Mouse (Mus musculus): ENCODE measurements around the gene Gm3259. TPM values are rescaled to one million over a fixed set of nuclear protein-coding genes. Genes with fewer than 3 reads are reported as not detected.
"Not testable (repeated sequence)": the region's sequence is repeated elsewhere in the genome, so short reads cannot be mapped to it uniquely, and the experiment has no call there.

Gm3259 gene
- polyA plus RNA-seq (2016; fragmentation: Nextera tagmentation; extraction: Ambion mirVana): not detected in 2 replicates

DNA sequence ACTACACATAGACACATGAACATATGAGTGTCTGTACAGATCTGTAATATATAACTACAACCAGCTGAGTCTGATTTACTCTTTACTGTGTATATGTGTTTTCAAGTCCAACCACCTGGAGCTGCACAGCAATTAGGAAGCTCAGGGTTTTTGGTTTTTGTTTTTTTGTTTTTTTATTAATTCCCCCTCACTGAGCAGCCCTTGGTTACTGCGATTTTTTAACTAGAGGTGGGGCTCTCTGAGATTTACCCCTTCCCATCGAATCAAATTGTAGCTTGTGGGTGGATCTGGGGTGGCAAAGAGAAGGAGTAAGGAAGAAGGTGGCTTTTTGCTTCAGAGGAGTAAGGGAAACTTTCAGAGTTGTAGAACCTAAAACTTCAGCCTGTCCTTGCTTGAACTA, at the start of gene Gm3259:
TSS of gene Gm3259 (plus strand) at position 301 of the 400 bp plus-strand sequence.
- H3K27me3 ChIP-seq (replicated peaks; ENCODE audit: low read depth, poor library complexity, severe bottlenecking); H3K27ac ChIP-seq (replicated peaks); H3K4me3 ChIP-seq; H3K36me3 ChIP-seq (replicated peaks); H3K4me1 ChIP-seq; DNase-seq (ENCODE audit: low spot score); H3K9me3 ChIP-seq: not testable (repeated sequence)
- 68% methylated on average over 2 of the region's 2 CpGs for whole genome bisulfite sequencing

DNA sequence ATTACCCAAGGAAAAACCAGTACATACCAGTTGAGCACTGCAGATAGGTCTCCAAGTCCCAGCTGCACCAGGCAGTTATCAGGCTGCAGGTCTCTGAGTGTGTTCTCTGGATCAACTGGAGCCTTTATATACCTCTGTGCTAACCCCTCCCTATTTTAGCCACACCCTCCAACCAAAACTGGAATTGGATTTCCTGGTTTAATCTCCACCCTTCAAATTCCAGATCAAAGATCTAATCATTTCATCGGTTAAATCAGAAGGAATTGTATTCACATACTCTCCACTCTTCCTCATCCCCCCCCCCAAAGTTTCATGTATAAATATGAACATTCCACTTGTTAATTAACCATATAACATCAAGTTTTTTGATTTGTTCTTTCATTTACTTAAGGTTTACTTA, 33.0 kb upstream of the Gm3259 start, which contains the start of gene Gm10424:
TSS of gene Gm10424 (minus strand) at position 101 of the 400 bp plus-strand sequence.
- not testable (repeated sequence) for H3K4me3 ChIP-seq; H3K27me3 ChIP-seq (replicated peaks; ENCODE audit: low read depth, poor library complexity, severe bottlenecking); H3K4me1 ChIP-seq; H3K36me3 ChIP-seq (replicated peaks); H3K27ac ChIP-seq (replicated peaks); H3K9me3 ChIP-seq; DNase-seq (ENCODE audit: low spot score)
- WGBS: no CpG with 5 or more reads among the region's 1 CpGs

Other genes starting within 250 kb of the Gm3259 start
- gene Gm7942, start 199.0 kb upstream of the Gm3259 start, polyA plus RNA-seq (2016; fragmentation: Nextera tagmentation; extraction: Ambion mirVana): not detected in 2 replicates
- not detected in 2 replicates for gene Gm16513, start 123.3 kb upstream of the Gm3259 start, polyA plus RNA-seq (2016; fragmentation: Nextera tagmentation; extraction: Ambion mirVana)
- gene Gm10424, start 33.1 kb upstream of the Gm3259 start, polyA plus RNA-seq (2016; fragmentation: Nextera tagmentation; extraction: Ambion mirVana): not detected in 2 replicates
- gene D5Ertd577e, start 150.9 kb downstream of the Gm3259 start, polyA plus RNA-seq (2016; fragmentation: Nextera tagmentation; extraction: Ambion mirVana): not detected in 2 replicates
- gene Gm3286, start 204.8 kb downstream of the Gm3259 start, polyA plus RNA-seq (2016; fragmentation: Nextera tagmentation; extraction: Ambion mirVana): not detected in 2 replicates

Measured in embryonic facial prominence, embryonic 10.5 days (tissue).